Mouse (Mus musculus) testis, adult 2 months (tissue): ENCODE data around the gene Galnt9. TPM values are rescaled to one million over a fixed set of nuclear protein-coding genes. Genes with fewer than 3 reads are reported as not detected.
A peak's percentile ranks its signal among the peaks of the same experiment; 100 is the strongest.

Source experiments
- H3K27ac ChIP-seq: fragments of 200-500 bp; 2 replicates; pipeline ENCODE4 v1.5.1; 2012; ENCODE audit warnings: low read depth, low read length; ENCODE audit not compliant: control insufficient read depth, insufficient read depth
- H3K27me3 ChIP-seq: fragments of 200-500 bp; 2 replicates; pipeline ENCODE4 v1.6.1; 2012; ENCODE audit warnings: mild to moderate bottlenecking, low read length, moderate library complexity; ENCODE audit not compliant: control insufficient read depth, insufficient read depth
- H3K36me3 ChIP-seq: fragments of 200-500 bp; 2 replicates; pipeline ENCODE4 v1.6.1; 2012; ENCODE audit warnings: mild to moderate bottlenecking, low read length; ENCODE audit not compliant: control insufficient read depth, insufficient read depth
- H3K4me1 ChIP-seq: fragments of 200-500 bp; 2 replicates; pipeline ENCODE4 v1.6.1; 2012; ENCODE audit warnings: low read length; ENCODE audit not compliant: control insufficient read depth, insufficient read depth
- H3K4me3 ChIP-seq: fragments of 200-500 bp; 2 replicates; pipeline ENCODE4 v1.5.1; 2012; ENCODE audit warnings: low read depth, mild to moderate bottlenecking, low read length, moderate library complexity, mixed read lengths; ENCODE audit not compliant: control insufficient read depth
- CTCF ChIP-seq: fragments of 200-500 bp; IDR thresholded peaks from 2 replicates; pipeline ENCODE4 v1.5.1; 2012; ENCODE audit warnings: low read depth, mild to moderate bottlenecking, inconsistent platforms, low read length, moderate library complexity; ENCODE audit not compliant: control insufficient read depth, insufficient read depth, insufficient replicate concordance
- POLR2A ChIP-seq: fragments of 200-500 bp; IDR thresholded peaks from 2 replicates; pipeline ENCODE4 v1.6.1; 2012; ENCODE audit warnings: low read depth, mild to moderate bottlenecking, inconsistent platforms, low read length, moderate library complexity; ENCODE audit not compliant: control insufficient read depth
- polyA plus RNA-seq: library from polyadenylated mRNA; depleted of rRNA; stranded (reverse); fragments of >200 nt; gene quantifications from 2 replicates; pipeline ENCODE4 v1.2.3, GENCODE M21; 2012; rRNA removed

The Galnt9 gene
- polyA plus RNA-seq, 1 experiment, result 0.69 TPM

DNA sequence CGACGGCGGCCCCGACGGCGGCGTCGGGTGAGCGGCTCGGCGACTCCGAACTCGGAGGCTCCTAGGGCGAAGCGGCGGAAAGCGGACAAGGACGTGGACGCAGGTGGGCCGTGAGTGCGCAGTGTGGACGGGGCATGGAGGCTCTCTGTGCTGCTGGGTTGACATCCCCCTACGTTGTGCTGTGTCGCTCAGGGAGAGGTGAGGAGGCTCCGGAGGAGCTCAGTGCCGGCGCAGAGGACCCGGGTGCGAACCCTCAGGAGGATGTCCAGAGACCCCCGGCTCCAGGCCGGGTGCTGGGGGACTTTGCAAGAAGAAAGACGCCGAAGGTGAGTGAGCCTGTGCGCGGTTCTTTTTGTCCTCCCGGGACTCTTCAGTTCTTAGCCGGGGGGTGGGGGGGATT lies 109.5 kb downstream of the Galnt9 start:
- H3K27ac ChIP-seq, result peak overlapping the region; percentile 60
- TF ChIP-seq CTCF (no peak), POLR2A (no peak)

GRCm38 (mm10) chr5:110659682-110660081 lies 115.5 kb downstream of the Galnt9 start:
- Histone ChIP-seq H3K27ac (no peak overlapping the region), H3K4me3 (no peak overlapping the region), H3K27me3 (no peaks in the 10 kb centered on the region), H3K36me3 (no peaks in the 10 kb centered on the region; the same call in 1 of the 2 replicates), H3K4me1 (no peaks in the 10 kb centered on the region)
- TF ChIP-seq CTCF (no peak), POLR2A (no peak)

More for the DNA sequence above, 109.5 kb downstream of the Galnt9 start:
- Histone ChIP-seq H3K36me3 (peaks cover 2% of the 10 kb centered on the region), H3K4me3 (peak overlapping the region; percentile 96), H3K4me1 (peaks cover 4% of the 10 kb centered on the region; the same call in 1 of the 2 replicates), H3K27me3 (no peaks in the 10 kb centered on the region)

DNA sequence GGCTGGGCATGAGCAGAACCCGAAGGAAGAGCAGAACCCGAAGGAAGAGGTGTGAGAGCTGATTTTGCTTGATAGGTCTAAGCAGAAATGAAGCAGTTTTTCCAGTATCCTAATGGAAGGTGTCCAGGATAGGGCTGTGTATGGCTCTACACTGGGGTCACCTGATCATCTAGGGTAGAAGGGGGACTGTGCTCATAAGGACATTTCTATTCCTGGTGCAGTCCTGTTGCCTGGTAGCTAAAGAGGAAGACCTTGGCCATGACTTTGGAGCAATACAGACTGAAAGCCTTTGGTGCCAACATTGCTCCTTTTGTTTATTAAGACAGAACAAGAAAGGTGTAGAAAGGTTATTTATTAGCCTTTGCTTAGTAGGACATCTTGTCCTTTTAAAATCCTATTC lies 119.9 kb downstream of the Galnt9 start:
- H3K36me3 ChIP-seq, result peaks cover 6% of the 10 kb centered on the region

GRCm38 (mm10) chr5:110664750-110665269 lies 120.7 kb downstream of the Galnt9 start:
- H3K27ac ChIP-seq, result no peak overlapping the region
- H3K36me3 ChIP-seq, result peaks cover 7% of the 10 kb centered on the region
- no peaks in the 10 kb centered on the region for H3K27me3 ChIP-seq
- no peak overlapping the region for H3K4me3 ChIP-seq
- H3K4me1 ChIP-seq, result no peaks in the 10 kb centered on the region
- TF ChIP-seq CTCF (no peak), POLR2A (no peak)

More for the DNA sequence above, 119.9 kb downstream of the Galnt9 start:
- Histone ChIP-seq H3K27me3 (no peaks in the 10 kb centered on the region), H3K27ac (no peak overlapping the region), H3K4me3 (no peak overlapping the region), H3K4me1 (no peaks in the 10 kb centered on the region)
- TF ChIP-seq POLR2A (no peak), CTCF (no peak)

GRCm38 (mm10) chr5:110665486-110666121 lies 121.4 kb downstream of the Galnt9 start:
- TF ChIP-seq CTCF (no peak), POLR2A (no peak)
- Histone ChIP-seq H3K27ac (no peak overlapping the region), H3K36me3 (peaks cover 7% of the 10 kb centered on the region), H3K4me3 (no peak overlapping the region), H3K27me3 (no peaks in the 10 kb centered on the region), H3K4me1 (no peaks in the 10 kb centered on the region)

Other genes starting within 250 kb of the Galnt9 start
- gene P2rx2, start 201.1 kb upstream of the Galnt9 start, polyA plus RNA-seq, result 70.2 and 93.7 TPM in 2 replicates
- gene Lrcol1, start 199.6 kb upstream of the Galnt9 start, polyA plus RNA-seq, result 0.93 and 1.8 TPM in 2 replicates
- 30.6 and 31.2 TPM in 2 replicates for gene Fbrsl1, start 95.9 kb upstream of the Galnt9 start, polyA plus RNA-seq
- 40.3 and 45.1 TPM in 2 replicates for gene Noc4l, start 109.1 kb downstream of the Galnt9 start, polyA plus RNA-seq
- 22.8 and 24.5 TPM in 2 replicates for gene Ddx51, start 109.1 kb downstream of the Galnt9 start, polyA plus RNA-seq
- 196 and 227 TPM in 2 replicates for gene Ep400, start 226.4 kb downstream of the Galnt9 start, polyA plus RNA-seq
- gene Pus1, start 236.3 kb downstream of the Galnt9 start, polyA plus RNA-seq, result 5.2 and 5.6 TPM in 2 replicates